Comparison of ENCODE assay signal across 23 mouse cellular contexts in the genomic region with DNA sequence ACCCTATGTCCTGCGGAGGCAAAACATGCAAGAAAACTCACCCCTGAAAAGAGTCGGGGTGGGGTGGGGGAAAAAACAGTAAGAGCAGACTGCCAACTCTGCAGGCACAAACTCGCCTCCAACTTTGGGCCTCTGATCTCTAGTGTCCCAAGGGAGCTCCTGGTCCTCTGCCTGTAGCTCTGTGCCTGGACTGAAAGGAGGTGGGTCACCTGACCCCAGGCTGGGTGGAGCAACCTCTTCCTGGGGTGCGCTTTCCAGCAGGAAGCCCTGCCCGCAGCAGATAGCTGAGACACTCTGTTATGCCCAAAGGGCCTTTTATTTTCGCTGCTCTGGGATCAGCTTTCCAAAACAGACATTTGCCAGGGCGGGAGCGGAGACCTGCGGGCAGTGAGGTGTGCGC.
DNase-seq lines count a peak whose midpoint lies in the region; ATAC-seq and TF ChIP-seq lines count a peak whose summit lies in the region.
"Had no signal": no experiment of that assay in that cellular context is flagged by ENCODE, and none has a peak within 500 bp of the region (broad histone marks: within the 10 kb centered on the region; RNA-seq: fewer than 3 reads in every experiment).

No protein-coding gene starts in this region.

- no peak overlapping the region for H3K4me2 ChIP-seq in heart, embryonic 12.5 days
- H3K4me2 ChIP-seq: embryonic facial prominence, embryonic 12.5 days; hindbrain, embryonic 15.5 days; stomach, embryonic 15.5 days had no signal

- peaks cover 27% of the 10 kb centered on the region for H3K27me3 ChIP-seq in heart, embryonic 12.5 days (replicated peaks)
- H3K27me3 ChIP-seq: embryonic facial prominence, embryonic 12.5 days; hindbrain, embryonic 15.5 days; stomach, embryonic 15.5 days had no signal

- H3K4me3 ChIP-seq in heart, embryonic 12.5 days, result no peak overlapping the region
- H3K4me3 ChIP-seq in layer of hippocampus, adult 2 months, result no peak overlapping the region
- H3K4me3 ChIP-seq: embryonic facial prominence, embryonic 12.5 days; heart, adult 2 months; hindbrain, embryonic 15.5 days; midbrain, embryonic 10.5 days; stomach, embryonic 15.5 days had no signal

- intact Hi-C loops in heart, postnatal 25 days (cut with DNase I), result no loop called here

- H3K36me3 ChIP-seq in heart, embryonic 12.5 days, result no peaks in the 10 kb centered on the region
- H3K36me3 ChIP-seq: embryonic facial prominence, embryonic 12.5 days; hindbrain, embryonic 15.5 days; midbrain, embryonic 10.5 days; stomach, embryonic 15.5 days had no signal

- peak; percentile 45 for ATAC-seq in heart, embryonic 12.5 days (ENCODE audit: insufficient number of reproducible peaks, low FRiP score)
- ATAC-seq: CD4-positive, CD25-positive, alpha-beta regulatory T cell, adult 4 months; forebrain, embryonic 14.5 days; lung, postnatal 0 days; midbrain, embryonic 16.5 days had no signal

- H3K27ac ChIP-seq in heart, embryonic 12.5 days (ENCODE audit: poor library complexity, severe bottlenecking), result no peak overlapping the region
- H3K27ac ChIP-seq in layer of hippocampus, adult 2 months, result peak overlapping the region; percentile 61; the same call in 1 of the 2 replicates
- H3K27ac ChIP-seq: embryonic facial prominence, embryonic 12.5 days; heart, adult 2 months; hindbrain, embryonic 15.5 days; midbrain, embryonic 10.5 days; stomach, embryonic 15.5 days had no signal

- no peak for TF ChIP-seq CTCF in layer of hippocampus, adult 2 months (conservative IDR thresholded peaks at IDR 0.05)

- H3K4me1 ChIP-seq in heart, embryonic 12.5 days (replicated peaks), result peaks cover 5% of the 10 kb centered on the region
- H3K4me1 ChIP-seq: hindbrain, embryonic 15.5 days; stomach, embryonic 15.5 days had no signal

- H3K9me3 ChIP-seq in heart, embryonic 12.5 days (replicated peaks), result no peaks in the 10 kb centered on the region; the same call in 1 of the 2 replicates
- H3K9me3 ChIP-seq: embryonic facial prominence, embryonic 12.5 days; hindbrain, embryonic 15.5 days; midbrain, embryonic 10.5 days; stomach, embryonic 15.5 days had no signal

- DNase-seq in adrenal gland, postnatal 14 days, result peak; percentile 29
- DNase-seq in adrenal gland, adult 8-10 months, result no peak
- DNase-seq in heart, postnatal 25 days (ENCODE audit: low spot score), result no peak
- DNase-seq in layer of hippocampus, adult 2 months (ENCODE audit: low spot score in 2 of 2), result no peak
- no peak for DNase-seq in layer of hippocampus, adult 8-10 months (ENCODE audit: low spot score in 2 of 2)
- no peak for DNase-seq in cerebellum, postnatal 14 days
- DNase-seq: cerebellum, adult 11-12 months; cerebellum, postnatal 10 days; gastrocnemius, postnatal 10 days; left cerebral cortex, postnatal 4 days; liver; thymus, adult 2 months; thymus, postnatal 4 days had no signal

- WGBS in heart, embryonic 12.5 days, result 65% methylated on average over 10 of the region's 10 CpGs

- H3K9ac ChIP-seq in heart, embryonic 12.5 days, result no peak overlapping the region
- H3K9ac ChIP-seq: embryonic facial prominence, embryonic 12.5 days; hindbrain, embryonic 15.5 days; stomach, embryonic 15.5 days had no signal
